Mouse (Mus musculus): ENCODE data around the gene Spata2.

Gene Spata2

GRCm38 (mm10) chr2:167492713-167493636 lies at the start of gene Spata2:
Spata2 (minus strand) TSS chr2:167492887.
- peak; percentile 92 for DNase-seq (ENCODE audit: extremely low spot score)

GRCm38 (mm10) chr2:167542361-167542760 lies 49.7 kb upstream of the Spata2 start:
- DNase-seq (ENCODE audit: extremely low spot score): no peak

- DNase-seq (ENCODE audit: extremely low spot score): no peak
Observed at GRCm38 (mm10) chr2:167541761-167542160, 49.1 kb upstream of the Spata2 start.

- DNase-seq (ENCODE audit: extremely low spot score): no peak
Observed at GRCm38 (mm10) chr2:167541324-167541723, 48.6 kb upstream of the Spata2 start.

- no peak for DNase-seq (ENCODE audit: extremely low spot score)
Observed at GRCm38 (mm10) chr2:167540477-167541110, 47.9 kb upstream of the Spata2 start.

- DNase-seq (ENCODE audit: extremely low spot score): no peak
Observed at GRCm38 (mm10) chr2:167539536-167540476, 47.1 kb upstream of the Spata2 start.

GRCm38 (mm10) chr2:167538671-167539306 lies 46.1 kb upstream of the Spata2 start:
- peak; percentile 50 for DNase-seq (ENCODE audit: extremely low spot score)

- peak; percentile 96 for DNase-seq (ENCODE audit: extremely low spot score)
Observed at GRCm38 (mm10) chr2:167537476-167538297, 45.0 kb upstream of the Spata2 start, which contains the start of gene Snai1. Snai1 (plus strand) TSS chr2:167538195.

GRCm38 (mm10) chr2:167536320-167536945 lies 43.7 kb upstream of the Spata2 start:
- DNase-seq (ENCODE audit: extremely low spot score): no peak

GRCm38 (mm10) chr2:167533880-167534279 lies 41.2 kb upstream of the Spata2 start:
- no peak for DNase-seq (ENCODE audit: extremely low spot score)

- DNase-seq (ENCODE audit: extremely low spot score): peak; percentile 63
Observed at GRCm38 (mm10) chr2:167532131-167532530, 39.4 kb upstream of the Spata2 start.

GRCm38 (mm10) chr2:167530536-167530935 lies 37.8 kb upstream of the Spata2 start:
- no peak for DNase-seq (ENCODE audit: extremely low spot score)

- DNase-seq (ENCODE audit: extremely low spot score): no peak
Observed at GRCm38 (mm10) chr2:167529935-167530513, 37.3 kb upstream of the Spata2 start.

GRCm38 (mm10) chr2:167528278-167528677 lies 35.6 kb upstream of the Spata2 start:
- no peak for DNase-seq (ENCODE audit: extremely low spot score)

- no peak for DNase-seq (ENCODE audit: extremely low spot score)
Observed at GRCm38 (mm10) chr2:167519606-167520252, 27.0 kb upstream of the Spata2 start.

GRCm38 (mm10) chr2:167515688-167516087 lies 23.0 kb upstream of the Spata2 start:
- DNase-seq (ENCODE audit: extremely low spot score): no peak

GRCm38 (mm10) chr2:167514641-167515040 lies 22.0 kb upstream of the Spata2 start:
- no peak for DNase-seq (ENCODE audit: extremely low spot score)

GRCm38 (mm10) chr2:167512970-167513369 lies 20.3 kb upstream of the Spata2 start:
- no peak for DNase-seq (ENCODE audit: extremely low spot score)

- no peak for DNase-seq (ENCODE audit: extremely low spot score)
Observed at GRCm38 (mm10) chr2:167512365-167512764, 19.7 kb upstream of the Spata2 start.

Data from embryo, embryonic 9.5 days (tissue).